Mouse (Mus musculus) CD4-positive helper T cell, adult 2 months (primary cell): Measurements from ENCODE around the gene Wnt6.
A peak's percentile ranks its signal among the peaks of the same experiment; 100 is the strongest.

ENCODE experiments used
- DNase-seq: peaks from one replicate; pipeline ENCODE4 v3.0.0-alpha.2; 2012; ENCODE audit warnings: low read depth, missing footprints, low spot score

The Wnt6 gene

DNA sequence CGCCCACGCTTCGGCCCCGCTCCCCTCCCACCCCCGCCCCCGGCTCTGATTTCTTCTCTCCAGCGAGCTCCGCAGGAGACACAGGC is at the start of gene Wnt6:
Wnt6 (plus strand) TSS at position 48 of the 86 bp plus-strand sequence.
- DNase-seq, result no peak

GRCm38 (mm10) chr1:74723748-74724147 is 47.9 kb upstream of the Wnt6 start:
- DNase-seq, result no peak

DNA sequence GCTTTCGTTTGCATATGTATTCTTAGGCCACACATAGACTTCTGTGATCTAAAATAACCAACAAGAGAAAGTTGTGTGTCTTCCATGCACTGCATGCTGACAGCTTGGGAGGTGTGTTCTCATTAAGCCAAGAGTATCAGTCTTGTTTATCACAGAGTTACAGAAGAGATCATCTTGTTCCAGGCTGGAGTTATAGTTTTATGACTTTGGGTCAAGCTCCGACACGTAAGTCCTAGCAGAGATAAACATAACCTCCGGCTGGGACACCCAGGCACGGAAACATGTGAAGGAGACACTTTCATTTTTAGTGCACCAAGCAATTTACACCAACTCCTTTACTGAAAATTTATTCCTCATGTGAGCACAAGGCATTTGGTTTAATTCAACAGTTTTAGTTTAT is 45.6 kb upstream of the Wnt6 start:
- DNase-seq, result no peak

- DNase-seq, result peak; percentile 17
These were observed 45.0 kb upstream of the Wnt6 start for GRCm38 (mm10) chr1:74726674-74727073.

- no peak for DNase-seq
These were observed 43.2 kb upstream of the Wnt6 start for GRCm38 (mm10) chr1:74728446-74728845.

DNA sequence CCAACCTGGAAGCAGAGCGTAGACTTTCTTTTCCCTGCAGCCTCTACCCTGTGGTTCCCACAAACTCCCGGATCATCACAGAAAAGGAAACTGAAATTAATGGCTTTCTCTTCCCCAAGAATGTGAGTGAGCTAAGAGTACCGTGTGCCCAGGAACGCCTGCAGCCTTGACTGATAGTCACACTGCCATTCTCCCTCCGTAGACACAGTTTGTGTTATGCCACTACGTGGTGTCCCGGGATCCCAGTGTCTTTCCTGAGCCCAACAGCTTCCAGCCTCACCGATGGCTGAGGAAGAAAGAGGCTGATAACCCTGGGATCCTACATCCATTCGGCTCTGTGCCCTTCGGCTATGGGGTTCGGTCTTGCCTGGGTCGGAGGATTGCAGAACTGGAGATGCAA is 34.7 kb upstream of the Wnt6 start:
- DNase-seq, result no peak

DNA sequence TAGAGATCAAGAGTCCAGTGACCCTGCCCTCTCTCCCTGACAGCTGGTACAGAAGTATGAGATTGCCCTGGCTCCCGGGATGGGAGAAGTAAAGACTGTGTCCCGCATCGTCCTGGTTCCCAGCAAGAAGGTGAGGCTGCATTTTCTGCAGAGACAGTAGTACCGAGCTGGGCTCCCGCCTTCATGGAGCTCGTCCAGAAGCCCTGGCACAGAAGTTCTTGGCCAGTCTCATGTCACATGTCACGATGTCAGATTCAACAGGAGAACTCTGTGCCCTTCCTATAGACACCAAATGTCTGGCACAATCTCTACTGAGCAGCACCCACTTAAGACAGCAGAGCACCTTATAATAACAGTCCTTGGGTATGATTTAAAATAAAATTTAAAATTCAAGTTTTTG is 34.2 kb upstream of the Wnt6 start:
- DNase-seq, result no peak

GRCm38 (mm10) chr1:74740846-74741245 is 30.8 kb upstream of the Wnt6 start:
- DNase-seq, result no peak

DNA sequence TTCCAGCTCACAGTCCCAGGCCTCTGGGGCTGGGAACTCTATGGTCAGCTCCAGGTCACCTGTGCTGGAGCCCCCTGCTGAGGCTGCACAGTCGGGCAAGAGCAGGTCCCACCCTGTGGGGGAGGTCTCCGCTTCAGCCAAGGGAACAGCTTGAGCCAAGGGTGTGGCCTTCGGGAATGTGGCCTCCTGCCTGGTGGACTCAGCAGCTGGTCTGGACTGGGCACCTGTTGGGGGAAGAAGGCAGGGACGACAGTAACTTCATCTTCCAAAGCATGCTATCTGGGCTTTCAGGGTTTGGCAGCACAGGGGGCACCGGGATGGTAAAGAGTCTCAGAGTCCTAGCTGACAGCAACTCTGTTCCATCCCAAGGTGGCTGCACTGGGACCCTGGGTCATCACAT is 24.4 kb upstream of the Wnt6 start:
- no peak for DNase-seq

DNA sequence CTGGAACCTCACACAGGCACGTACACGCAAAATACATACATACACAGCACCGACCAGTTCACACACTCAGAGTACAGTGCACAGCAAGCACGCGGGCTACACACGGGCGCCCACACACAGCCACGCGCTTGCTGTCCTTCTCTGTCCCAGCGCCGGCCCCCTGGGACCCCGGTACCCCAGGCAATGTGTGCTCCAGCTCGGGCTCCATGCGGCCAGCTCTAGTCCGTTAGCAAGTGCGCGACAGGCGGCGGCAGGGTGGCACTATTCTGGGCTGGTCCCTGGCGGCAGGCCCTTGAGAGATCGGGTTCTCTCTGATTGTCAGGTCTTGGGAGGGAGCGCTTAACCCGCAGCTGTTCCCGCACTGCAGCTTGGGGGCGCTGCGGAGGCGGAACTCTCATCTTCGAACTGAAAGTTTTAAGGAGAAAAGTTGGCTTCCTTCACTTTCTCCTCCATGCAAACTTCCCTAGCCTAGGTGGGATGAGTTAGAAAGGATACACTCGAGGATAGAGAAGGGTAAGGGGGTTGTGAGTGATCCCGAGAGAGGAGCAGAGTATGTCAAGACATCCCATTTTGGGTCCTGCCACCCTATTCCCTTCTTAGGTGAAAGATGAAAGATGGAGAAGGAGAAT is 22.9 kb upstream of the Wnt6 start, which contains the start of gene Prkag3:
Prkag3 (minus strand) TSS at position 579 of the 629 bp plus-strand sequence.
- DNase-seq, result peak; percentile 27

DNA sequence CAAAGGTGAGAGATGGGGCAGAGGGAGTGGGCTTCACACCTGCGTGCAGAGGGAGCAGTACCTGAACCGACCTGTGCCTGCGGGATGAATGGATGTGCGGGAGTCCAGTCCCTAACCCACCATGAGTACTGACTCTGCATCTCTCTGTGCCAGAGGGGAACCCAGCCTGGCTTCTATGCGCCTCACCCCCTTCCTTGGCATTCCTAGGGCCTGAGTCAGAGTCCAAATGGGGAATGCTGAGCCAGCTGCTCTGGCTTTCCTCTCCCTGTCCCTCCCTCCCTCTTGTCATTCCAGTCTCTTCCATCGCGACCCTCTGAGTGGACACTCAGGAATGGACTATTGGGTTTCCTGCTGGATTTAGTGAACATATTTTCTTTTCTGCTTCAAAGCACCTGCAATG is 22.4 kb upstream of the Wnt6 start:
- no peak for DNase-seq

- DNase-seq, result no peak
These were observed 21.0 kb upstream of the Wnt6 start for GRCm38 (mm10) chr1:74750683-74751082.

DNA sequence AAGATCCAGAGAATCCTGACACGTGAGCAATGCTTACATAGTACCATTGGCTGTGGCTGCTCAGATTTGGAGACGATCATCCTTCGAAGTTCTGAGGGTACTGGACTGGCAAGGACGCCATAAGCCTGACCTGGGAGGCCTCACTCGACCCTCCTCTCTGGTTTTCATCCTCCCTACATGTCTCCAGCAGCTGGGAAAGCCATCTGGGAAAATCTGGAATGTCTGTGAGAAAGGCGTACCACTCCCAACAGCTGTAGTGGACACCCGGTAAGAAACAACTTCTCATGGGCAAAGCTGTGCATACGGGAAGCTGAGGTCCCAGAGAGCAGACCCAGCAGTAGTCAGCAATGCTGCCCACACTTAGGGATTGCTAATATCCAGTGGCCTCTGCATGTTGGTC is 19.5 kb upstream of the Wnt6 start:
- DNase-seq, result no peak

DNA sequence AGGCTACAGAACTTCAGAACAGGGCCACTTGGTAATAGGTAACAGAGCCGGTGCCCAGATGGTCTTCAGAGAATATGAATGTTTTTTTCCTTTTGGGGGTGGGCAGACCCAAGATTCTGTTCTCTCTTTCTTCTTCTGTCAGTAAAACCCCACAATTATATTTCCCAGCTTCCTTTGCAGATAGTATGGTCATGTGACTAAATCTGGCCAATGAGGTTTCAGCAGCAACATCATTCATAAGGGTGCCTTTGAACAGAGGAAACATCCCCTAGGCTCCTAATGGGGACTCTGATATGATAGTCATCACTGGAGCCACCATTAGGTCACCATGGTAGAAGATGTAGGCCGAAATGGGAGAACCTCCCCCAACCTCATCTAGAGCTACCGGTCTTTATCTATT is 18.9 kb upstream of the Wnt6 start:
- DNase-seq, result no peak

GRCm38 (mm10) chr1:74753266-74753974 is 18.3 kb upstream of the Wnt6 start:
- no peak for DNase-seq

- no peak for DNase-seq
These were observed 17.4 kb upstream of the Wnt6 start for GRCm38 (mm10) chr1:74754175-74754785.

DNA sequence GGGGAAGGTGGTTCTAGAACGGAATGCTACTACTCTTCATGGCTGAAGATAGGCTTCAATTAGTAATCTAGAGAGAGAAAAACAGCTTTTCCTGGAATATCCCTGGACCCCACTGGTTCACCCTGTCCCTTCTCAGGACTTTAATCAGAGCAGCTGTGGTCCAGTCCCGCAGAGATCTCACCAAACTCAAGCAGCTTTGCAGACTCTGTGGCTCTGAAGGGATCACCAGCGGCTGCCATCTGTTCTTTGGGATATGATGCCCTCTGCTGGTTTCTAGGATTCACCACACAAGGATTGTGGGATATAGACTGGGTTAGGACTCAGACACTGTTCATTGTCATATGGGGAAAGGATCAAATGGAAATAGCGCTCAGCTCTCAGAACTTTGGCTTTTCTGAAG is 11.9 kb upstream of the Wnt6 start:
- DNase-seq, result no peak

- DNase-seq, result peak; percentile 73
These were observed 8.6 kb upstream of the Wnt6 start for GRCm38 (mm10) chr1:74763081-74763480.

GRCm38 (mm10) chr1:74770727-74771466 is 795 bp upstream of the Wnt6 start:
- no peak for DNase-seq

DNA sequence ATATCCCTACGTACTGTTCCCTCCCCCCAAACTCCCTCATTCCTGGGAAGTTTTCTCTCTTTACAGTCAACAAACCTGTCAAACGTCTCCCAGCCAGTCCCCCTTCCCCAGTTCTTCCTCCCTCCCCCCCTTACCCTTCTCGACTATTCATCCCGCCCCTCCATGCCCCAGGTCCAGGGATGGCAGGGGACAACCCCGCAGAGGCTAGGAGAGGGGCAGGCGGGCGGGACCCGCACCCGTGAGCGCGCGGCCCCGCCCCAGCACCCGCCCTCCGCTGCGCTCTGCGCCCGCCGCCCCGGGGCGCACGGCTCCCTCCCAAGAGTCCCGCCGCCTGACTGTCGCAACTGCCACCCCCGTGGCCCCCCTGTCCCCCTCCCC is 236 bp upstream of the Wnt6 start:
- DNase-seq, result no peak

GRCm38 (mm10) chr1:74771931-74772620 is 384 bp downstream of the Wnt6 start:
- DNase-seq, result no peak

GRCm38 (mm10) chr1:74773136-74773535 is 1.4 kb downstream of the Wnt6 start:
- peak; percentile 74 for DNase-seq
